Mouse (Mus musculus): ENCODE measurements at regions not wholly inside any gene's neighbourhood (a gene's known extent, or its start where the extent isn't known, plus 50 kb on each side); places are given as distances from the start of the nearest gene placed in this dataset.
A peak's percentile ranks its signal among the peaks of the same experiment; 100 is the strongest.

DNA sequence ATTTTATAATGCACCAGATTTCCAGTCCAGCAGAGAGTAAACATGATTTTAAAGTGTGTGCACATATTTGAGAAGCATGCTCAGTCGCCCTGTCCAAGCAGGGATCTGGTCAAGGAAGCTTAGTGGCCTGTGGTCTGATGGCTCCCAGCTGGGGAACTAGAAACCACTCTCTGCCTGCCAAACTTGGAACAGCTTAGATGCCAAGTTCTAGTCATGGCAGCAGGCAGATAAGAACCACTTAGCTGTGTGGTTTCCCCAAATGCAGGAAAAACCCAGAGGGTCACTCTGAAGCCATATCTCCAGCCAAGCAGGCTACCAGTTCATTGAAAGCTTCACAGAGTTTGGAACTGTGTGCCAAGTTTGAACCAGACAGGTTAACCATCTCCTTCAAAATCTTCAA, 86.1 kb downstream of the Fam114a2 start:
- DNase-seq (ENCODE audit: low spot score in 2 of 2): no peak

DNA sequence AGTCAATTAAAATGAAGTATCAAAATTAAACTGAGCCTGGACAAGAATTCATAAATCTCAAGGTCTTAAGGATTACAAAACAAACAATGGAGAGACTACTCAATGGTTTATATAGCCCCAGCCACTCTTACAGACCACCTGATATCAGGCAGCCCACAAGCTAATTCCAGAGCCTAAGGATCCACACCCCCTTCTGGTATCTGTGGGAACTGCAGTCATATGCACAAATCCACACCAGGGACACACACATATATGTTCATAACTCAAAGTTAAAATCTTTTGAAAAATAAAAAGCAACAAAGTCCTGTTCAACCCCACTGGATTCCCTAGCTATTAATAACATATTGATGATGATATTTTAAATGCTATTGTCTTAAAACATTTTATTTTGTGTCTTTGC, 86.5 kb downstream of the Fam114a2 start:
- no peak for DNase-seq (ENCODE audit: low spot score in 2 of 2)

DNA sequence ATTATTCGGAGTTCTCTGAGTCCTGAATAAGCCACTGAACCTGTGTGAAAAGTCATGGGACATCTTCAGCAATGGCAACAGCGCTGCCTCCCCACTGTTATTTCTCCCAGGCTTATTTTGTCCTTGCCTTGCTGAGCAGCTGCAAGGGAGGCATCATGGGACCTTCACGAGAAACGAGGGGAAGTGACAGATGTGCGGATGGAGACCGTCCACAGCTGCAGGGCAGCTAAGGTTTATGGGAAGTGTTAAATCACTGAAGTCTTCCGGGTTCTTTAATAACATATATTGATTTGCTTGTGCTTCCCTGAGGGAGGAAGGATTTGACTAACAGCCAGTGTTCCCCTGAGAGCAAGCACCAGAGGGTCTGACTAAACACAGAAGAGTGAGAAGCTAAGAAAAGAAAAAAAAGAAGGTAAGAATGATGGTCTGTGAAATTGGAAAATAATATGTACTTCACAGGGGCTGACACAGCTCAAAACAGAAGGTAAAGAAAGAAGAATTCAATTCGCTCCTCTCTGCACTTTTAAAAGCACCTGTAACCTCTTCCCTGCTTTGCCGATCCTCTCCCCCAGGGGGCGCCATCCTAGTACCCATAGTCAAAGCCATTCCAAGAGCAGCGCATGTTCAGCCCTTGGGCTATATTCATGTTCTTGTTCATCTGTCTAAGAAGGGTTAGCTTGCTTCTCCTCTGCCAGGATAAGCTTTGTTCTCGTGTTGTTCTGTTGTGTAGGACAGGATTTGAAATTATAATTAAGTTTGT, 92.2 kb downstream of the Fam114a2 start:
- peak in 1 of 2 experiments; percentile 51 for DNase-seq (ENCODE audit: low spot score in 2 of 2)

DNA sequence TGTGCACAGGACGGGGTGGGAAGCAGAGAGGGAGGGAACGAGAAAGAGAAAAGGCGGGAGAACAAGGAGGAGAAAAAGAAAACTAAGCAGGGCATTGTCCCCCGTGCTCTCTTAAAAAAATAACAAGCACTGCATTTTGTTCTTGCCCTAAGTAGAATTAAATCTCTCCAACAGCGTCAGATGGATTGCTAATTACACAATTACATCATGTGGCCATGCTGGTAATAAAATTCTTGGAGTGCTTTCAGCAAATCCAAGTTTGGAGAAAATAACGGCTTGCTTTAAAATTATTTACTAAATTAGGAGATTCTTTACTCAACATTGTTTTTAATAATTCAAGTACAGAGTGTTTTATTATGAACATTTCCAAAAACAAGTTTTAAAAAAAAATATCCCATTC, 99.0 kb downstream of the Fam114a2 start:
- DNase-seq (ENCODE audit: low spot score in 2 of 2): no peak

DNA sequence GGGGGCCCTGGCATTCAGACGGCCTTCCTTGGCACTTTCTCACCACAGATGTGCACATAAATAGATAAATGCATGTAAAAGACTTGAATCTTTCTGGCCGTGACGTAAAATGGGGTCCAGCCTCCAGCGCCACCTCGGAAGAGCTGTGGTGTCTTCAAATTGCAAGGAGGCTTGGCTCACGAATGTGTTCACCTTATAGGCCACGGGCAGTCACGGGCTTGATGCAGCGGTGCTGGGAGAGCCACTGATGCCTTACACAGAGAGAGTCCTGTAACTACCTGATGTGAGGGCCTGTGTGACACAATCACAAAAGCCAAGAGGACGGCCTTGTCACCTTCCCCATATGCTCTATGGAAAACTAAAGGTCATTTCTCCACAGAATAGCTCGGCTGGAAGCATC, 102.4 kb downstream of the Fam114a2 start:
- no peak for DNase-seq (ENCODE audit: low spot score in 2 of 2)

DNA sequence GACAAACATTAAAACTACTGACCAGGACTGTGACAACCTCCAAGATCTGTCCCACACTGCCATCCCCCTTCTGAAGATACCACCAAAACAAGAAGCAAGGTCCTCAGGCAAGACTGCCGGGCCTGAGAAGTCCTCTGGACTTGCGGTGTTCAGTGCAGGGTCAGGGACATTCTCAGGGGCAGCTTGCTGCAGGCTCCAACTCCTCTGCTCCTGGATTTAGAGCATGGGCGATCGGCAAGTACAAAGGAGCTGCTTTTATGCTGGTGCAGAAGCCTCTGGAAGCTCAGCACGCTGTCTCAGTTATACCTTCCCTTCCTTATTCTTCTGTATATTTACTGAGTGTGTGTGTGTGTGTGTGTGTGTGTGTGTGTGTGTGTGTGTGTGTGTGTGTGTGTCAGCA, 103.2 kb downstream of the Fam114a2 start:
- DNase-seq (ENCODE audit: low spot score in 2 of 2): no peak

DNA sequence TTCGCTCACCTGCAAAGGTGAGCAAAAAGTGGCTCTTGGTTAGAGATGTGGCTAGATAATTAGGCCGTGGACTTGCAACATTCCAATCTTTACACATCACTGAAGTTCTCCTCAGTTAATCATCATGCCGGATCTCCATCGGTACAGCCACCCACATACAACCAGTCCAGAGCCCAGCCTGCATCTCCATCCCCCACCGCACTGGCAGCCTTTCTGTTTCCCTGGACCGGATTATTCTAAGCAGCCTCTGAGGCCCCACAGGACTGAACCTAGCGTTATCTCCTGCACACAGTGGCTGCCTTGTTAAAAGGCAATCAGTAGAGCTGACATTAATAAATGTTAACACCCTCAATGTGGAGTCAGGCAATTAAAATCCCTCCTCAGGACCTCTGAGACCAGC, 103.7 kb downstream of the Fam114a2 start:
- no peak for DNase-seq (ENCODE audit: low spot score in 2 of 2)

DNA sequence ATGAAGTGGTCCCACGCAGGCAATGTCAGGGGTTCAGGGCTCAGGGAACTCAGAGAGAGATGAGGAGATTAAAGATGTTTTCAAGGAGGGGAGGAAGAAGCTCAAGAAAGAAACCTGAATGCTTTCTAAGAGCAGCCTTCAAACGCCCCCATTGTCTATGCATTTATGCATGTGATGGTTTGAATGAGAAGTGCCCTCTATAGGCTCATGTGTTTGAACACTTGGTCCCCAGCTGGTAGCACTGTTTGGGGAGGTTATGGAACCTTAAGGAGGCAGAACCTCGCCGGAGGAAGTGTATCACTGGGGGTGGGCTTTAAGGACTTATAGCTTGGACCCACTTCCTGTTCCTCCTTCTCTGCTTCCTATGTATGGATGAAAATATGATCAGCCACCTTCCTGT, 105.1 kb downstream of the Fam114a2 start:
- no peak for DNase-seq (ENCODE audit: low spot score in 2 of 2)

DNA sequence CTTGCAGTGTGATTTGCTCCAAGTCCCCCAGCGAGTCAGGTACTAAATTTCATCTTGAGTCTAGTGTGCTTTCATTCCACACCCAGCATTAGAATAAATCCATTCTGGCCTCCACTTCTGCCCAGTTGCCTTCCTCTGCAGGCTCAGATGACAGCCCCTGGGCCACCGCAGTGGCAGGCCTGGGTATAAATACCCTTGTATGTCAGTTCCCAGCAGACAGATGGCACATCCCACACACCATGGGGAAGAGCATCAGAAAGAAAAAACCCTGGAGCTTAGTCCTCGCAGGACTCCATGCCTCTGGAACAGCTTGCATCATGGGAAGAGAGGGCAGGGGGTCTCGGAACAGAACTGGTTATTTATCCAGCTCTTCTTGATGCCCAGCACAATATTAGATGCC, 105.7 kb downstream of the Fam114a2 start:
- DNase-seq (ENCODE audit: low spot score in 2 of 2): no peak

DNA sequence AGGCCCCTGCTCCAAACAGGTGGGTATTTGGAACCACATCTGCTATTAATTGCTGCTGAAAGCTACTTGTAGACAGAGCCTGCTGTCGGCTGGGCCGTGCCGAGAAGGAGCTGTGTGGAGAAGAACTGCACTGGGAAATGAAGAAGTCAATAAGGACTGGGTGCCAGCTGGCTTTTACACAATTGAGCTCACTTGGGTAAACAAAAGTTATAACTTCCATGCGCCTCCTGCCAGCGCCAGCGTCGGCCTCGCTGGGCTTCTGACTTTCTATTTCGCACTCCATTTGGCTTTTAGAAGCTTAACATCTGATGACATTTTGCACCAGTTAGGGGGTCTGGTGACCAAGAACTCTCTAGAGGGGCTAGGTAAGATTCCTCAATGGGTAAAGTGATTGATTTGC, 114.2 kb downstream of the Fam114a2 start:
- DNase-seq (ENCODE audit: low spot score in 2 of 2): no peak

DNA sequence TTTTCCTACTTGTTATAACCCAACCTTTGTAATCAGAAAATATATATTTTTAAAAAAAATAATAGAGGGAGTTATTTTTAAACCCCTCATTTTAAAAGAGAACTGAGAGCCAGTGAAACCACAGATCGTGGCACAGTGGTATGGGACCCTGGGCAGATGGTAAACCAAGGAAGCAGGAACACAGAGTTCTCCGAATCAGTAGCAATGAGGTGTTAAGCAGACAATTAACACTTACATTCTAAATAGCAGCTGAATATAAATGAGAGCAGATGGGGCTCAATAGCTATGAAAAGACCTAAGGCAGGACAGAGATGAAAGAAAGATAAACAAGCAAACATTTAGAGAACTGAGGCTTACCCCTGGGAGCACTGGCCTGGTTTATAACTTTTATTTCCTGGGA, 116.8 kb downstream of the Fam114a2 start:
- no peak for DNase-seq (ENCODE audit: low spot score in 2 of 2)

DNA sequence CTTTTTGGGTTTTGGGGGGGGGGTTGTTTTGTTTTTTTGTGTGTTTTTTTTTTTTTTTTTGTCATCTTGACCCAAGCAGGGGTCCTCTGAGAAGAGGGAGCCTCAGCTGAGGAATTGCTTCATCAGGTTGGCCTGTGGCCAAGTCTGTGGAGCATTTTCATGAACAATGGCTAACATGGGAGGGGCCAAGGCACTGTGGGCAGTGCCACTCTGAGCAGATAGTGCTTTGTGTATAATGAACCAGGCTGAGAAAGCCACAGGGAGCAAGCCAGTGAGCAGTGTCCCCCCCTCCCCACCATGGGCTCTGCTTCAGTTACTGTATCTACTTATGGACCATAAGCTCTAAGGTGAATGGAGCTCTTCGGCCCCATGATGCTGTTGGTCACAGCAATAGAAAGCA, 119.1 kb downstream of the Fam114a2 start:
- DNase-seq (ENCODE audit: low spot score in 2 of 2): no peak

DNA sequence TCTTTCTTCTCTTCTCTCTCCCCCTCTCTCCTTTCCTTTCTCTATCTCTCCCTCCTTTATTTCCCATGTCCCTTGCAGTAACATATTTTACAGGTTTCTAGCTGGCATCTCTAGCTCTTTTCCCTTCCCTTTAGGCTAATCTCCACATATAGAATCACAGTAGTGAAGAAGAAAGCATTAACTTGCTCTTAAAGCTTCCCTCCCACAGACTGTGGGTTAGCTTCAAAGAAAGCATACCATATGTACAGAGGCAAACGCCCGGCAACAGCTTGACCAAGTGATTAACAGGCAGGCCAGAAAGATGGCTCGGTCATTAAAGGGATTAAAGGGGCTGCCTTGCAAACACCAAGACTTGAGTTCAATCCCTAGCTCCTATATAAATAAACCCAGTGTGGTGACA, 122.0 kb downstream of the Fam114a2 start:
- DNase-seq (ENCODE audit: low spot score in 2 of 2): no peak

DNA sequence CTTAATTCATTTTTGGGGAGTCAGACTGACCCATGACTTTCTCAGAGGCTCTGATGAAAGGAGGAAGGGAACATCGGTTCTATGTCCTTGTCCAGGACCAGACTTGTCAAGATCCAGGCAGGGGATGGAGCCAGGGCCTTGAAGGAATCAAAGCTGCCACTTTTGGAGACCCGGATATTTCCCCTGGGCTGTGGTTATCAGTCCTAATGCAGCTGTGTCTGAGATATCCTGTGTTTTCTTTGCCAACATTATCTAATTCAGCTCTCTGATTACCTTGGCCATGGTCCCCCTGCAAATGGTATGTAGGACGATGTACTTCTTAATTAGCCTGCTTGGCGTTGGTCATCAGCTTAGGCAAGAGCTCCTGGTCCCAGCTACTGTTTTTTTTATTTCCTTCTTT, 127.6 kb downstream of the Fam114a2 start:
- DNase-seq (ENCODE audit: low spot score in 2 of 2): no peak

Measured in thymus, postnatal 10 days (tissue).